Mouse (Mus musculus) cerebellum, adult 11 months (tissue): ENCODE data around the gene Ccin.

Experiments
- DNase-seq: peaks from one replicate; pipeline ENCODE4 v3.0.0; 2022

The Ccin gene

GRCm38 (mm10) chr4:43983181-43983580 is at the start of gene Ccin:
Ccin (plus strand) TSS chr4:43983483.
- DNase-seq = no peak

DNA sequence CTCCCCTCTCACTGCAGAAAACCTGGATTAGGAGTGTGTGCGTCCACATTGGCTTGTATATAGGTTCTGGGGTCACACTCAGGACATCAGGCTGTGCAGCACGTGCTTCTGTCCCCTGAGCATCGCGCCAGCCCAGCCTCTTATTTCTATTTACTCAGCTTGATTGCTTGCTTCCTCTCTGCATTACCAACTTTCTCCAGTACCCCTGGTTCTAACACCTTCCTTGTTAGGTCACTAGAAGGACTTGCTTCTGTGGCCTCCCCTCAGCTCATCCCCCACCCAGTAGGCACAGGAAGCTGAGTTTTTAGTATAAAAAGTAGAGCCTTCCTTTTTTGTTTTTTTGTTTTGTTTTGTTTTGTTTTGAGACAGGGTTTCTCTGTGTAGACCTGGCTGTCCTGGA is 47.1 kb upstream of the Ccin start:
- no peak for DNase-seq

- no peak for DNase-seq
Measured at GRCm38 (mm10) chr4:43936749-43937674, 46.3 kb upstream of the Ccin start.

GRCm38 (mm10) chr4:43941315-43941714 is 42.0 kb upstream of the Ccin start:
- no peak for DNase-seq

DNA sequence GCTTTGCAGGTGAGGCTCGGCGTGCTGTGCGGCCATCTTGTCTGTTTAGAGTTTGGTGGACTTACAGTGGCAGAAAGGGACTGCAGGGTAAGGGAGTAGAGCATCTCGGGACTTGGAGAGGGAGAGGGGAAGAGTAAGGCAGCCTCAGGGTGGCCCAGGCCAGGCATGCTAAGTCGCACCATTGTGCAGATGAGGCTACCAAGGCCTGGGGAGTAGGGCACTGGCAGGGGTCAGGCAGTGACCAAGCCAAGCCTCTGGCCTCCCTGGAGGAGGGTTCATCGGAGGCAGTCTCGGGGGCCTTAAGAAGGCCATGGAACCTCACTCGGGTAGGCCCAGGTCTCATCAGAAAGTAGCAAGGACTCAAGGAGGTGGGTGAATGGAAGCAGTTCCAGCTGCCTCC is 40.9 kb upstream of the Ccin start:
- no peak for DNase-seq

- DNase-seq = no peak
Measured at GRCm38 (mm10) chr4:43947571-43947970, 35.7 kb upstream of the Ccin start.

- no peak for DNase-seq
Measured at GRCm38 (mm10) chr4:43957292-43957845, 25.9 kb upstream of the Ccin start, which contains the start of gene Glipr2. Glipr2 (plus strand) TSS chr4:43957401.

DNA sequence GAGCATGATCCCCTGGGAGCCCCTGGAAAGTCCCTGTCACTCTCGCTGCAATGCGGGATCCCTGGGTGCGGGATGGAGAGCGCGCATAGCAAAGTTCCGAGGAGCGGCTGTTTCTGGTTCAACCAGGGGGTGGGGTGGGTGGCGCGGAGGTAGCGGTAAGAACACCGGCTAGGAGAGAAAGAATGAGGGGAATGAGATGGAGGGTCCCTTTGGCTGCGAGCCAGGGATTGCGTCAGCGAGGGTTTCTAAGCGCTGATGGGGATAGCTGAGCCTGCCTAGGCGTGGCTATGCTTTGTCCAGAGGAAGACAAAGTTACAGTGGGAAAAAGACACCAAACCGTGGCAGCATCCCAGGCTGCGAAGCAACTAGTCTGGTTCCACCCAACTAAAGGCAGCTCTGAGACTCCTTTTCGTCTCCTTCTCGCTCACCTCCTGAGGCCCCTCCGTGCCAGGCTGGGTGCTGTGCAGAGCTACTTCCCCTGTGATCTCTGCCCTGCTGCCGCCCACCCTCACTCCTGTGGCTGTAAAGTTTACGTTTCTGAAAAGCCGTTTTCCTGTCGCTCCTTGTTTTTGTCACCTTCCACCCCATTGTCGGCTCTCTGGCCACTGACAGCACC is 25.3 kb upstream of the Ccin start:
- DNase-seq = no peak

DNA sequence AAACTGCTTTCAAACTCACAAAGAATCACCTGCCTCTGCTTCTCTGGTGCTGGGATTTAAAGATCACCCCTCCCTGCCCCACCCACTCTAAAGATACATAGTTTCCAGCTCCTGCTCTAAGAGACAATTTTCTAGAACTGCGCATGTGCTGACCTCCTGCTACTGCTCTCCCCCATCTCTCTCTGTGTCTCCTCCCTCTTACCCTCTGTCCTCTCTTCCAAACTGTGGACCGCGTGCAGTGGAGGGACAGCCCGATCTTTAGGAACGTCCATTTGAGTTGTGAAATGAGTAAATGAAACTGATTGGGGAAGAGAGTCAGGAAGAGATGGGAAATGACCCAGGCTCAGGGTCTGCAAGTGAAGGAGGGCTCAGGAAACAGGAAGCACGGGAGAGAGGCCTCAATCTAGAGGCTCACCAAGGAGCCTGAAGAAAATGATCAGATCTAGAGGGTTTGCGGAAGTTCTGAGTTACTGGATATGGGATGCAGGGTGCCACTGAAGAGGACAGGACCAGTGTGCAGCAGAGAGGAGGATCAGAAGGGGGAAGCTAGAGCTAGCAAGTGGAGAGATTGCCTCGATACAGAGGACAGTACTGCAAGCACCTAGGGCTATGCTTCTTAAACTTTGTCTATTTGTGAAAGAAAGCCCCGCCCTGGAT is 23.6 kb upstream of the Ccin start:
- DNase-seq = no peak

- DNase-seq = no peak
Measured at GRCm38 (mm10) chr4:43960207-43960606, 23.1 kb upstream of the Ccin start.

GRCm38 (mm10) chr4:43964326-43964833 is 18.9 kb upstream of the Ccin start:
- no peak for DNase-seq

- DNase-seq = no peak
Measured at GRCm38 (mm10) chr4:43964951-43965684, 18.2 kb upstream of the Ccin start.

DNA sequence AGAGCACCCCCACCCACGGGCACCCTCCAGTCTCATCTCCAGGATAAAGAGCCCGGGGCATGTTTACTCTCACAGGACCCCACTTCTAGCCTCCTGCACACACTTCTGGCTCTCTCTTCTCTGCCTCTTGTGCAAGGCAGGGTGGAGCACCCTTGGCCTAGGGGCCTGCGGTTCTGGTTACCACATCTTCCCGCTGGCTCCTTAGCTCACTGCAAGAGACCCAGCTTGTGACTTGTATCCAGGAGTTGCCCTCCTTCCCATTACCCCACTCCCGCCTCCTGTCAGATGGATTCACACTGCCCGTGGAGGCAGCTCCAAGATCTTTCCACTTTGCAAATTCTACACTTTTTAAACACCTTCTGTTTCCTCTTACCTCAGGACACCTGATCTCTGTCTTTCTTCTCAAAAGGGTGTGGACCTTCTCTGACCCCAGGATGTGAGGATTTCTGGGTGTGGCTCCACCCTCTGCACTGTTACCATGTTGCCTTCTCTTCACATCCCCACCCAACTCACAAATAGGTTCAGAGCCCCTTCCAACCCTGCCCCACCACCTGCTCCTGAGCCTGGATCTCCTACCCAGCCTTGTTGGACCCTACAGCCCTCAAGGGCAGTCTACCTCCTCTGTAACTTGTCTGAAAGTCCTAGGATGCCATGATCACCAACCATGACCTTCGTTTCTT is 17.3 kb upstream of the Ccin start:
- DNase-seq = no peak

GRCm38 (mm10) chr4:43968650-43969049 is 14.6 kb upstream of the Ccin start:
- DNase-seq = peak; percentile 26

- no peak for DNase-seq
Measured at GRCm38 (mm10) chr4:43969373-43969772, 13.9 kb upstream of the Ccin start.

DNA sequence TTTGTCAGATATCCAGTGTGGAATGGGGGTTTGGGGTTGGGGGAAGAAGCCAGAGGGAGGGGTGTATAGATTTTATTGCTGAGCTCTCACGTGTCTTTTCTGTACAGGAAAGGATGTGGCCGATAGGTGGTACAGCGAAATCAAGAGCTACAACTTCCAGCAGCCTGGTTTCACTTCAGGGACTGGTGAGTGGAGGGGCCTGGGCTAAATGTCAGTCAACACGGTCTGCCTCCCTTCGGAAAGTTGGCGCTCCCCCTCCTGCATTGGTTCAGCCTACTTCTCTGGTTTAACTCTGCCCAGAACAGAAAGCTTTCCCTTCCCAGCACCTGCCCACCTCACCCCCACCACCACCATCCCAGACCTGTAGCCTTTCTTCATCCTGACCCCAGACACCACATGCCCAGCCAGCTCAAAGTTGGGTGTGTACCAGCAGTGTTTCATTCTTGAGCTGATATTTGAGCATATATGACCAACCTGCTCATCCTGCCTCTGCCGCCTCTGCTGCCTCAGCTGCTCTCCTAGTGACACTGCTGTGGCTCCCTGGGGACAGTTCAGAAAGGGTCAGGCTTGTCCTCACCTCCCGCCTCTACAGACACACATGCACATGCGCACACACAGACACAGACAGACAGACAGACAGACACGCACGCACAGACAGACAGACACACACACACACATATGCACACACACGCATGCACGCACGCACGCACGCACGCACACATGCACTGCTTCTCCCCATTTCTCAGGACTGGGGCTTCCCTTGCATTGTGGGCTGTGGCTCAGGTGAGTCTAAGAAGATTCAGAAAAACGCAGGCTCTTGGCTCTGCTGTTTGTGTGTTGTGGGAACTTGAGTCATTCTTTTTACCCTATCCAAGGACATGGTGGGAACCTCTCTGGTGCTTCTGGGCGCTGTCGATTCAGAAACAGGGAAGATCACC is 12.6 kb upstream of the Ccin start:
- no peak for DNase-seq

GRCm38 (mm10) chr4:43971541-43972136 is 11.6 kb upstream of the Ccin start:
- DNase-seq = no peak

DNA sequence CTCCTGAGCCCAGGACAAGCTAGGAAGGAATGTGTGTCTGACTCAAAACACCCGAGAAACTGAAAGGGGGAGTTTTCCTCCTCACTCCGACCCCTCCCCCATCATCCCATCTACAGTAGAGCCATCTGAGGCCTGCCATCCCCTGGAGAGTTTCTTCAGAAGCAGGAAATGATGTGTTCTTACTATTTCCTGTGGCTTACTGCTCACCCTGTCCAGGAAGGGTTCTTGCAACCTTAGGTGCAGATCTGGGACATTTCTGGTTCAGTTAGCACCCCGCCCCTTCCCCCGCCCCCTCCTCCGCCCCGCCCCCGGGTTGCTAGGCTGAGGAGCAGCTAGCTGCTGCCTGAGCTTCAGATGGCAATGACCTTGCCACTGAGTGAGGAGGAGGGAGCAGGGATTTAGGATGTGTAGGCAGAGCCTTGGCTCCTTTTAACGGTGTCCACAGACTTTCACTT is 11.1 kb upstream of the Ccin start:
- no peak for DNase-seq

- peak; percentile 12 for DNase-seq
Measured at GRCm38 (mm10) chr4:43973526-43973981, 9.7 kb upstream of the Ccin start.
